8 mouse cellular contexts compared by ENCODE assay signal in the genomic region with DNA sequence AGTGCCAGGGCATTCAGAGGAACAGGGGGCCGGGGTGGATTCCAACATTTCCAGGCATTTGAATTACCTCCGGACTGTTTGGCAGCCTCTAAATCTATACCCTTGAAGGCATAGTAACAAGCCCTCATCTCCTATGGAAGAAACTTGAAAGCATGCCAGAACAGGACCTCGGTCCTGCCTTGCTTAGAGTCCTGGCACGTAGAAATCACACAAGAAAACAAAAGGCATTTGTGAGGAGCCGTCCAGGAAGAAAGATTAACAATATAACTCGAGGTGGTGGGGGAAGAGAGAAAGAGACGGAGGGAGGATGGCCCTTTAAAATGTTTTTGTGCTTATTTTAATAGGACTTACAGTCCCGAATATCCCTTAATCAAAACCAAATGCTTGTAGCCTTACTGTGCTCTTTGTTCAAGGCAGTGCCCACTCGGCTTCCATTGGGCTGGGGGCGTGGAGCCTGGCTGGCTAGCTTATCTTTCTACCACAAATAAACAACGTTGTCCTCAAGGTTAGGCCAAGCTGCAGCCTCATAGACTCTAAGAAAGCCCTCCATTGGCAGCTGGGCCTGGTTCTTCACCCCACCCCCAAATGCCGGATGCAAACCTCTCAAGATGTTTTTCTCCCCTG.
DNase-seq lines count a peak whose midpoint lies in the region; ATAC-seq lines count a peak whose summit lies in the region.

No protein-coding gene starts in this region.

- H3K4me3 ChIP-seq in lung, embryonic 16.5 days (ENCODE audit: low read length), result no peak overlapping the region
- H3K4me3 ChIP-seq in embryonic facial prominence, embryonic 14.5 days (ENCODE audit: low read depth, low read length), result no peak overlapping the region
- no peak overlapping the region for H3K4me3 ChIP-seq in hindbrain, embryonic 16.5 days (ENCODE audit: low read length)
- H3K4me3 ChIP-seq in neural tube, embryonic 15.5 days (replicated peaks), result no peak overlapping the region
- no peak overlapping the region for H3K4me3 ChIP-seq in intestine, embryonic 16.5 days (ENCODE audit: low read length)

- peak overlapping the region; percentile 40; the same call in 1 of the 2 replicates for H3K27ac ChIP-seq in lung, embryonic 16.5 days (ENCODE audit: low read length)
- peak overlapping the region; percentile 77 for H3K27ac ChIP-seq in embryonic facial prominence, embryonic 14.5 days (replicated peaks; ENCODE audit: low read depth, low read length)
- 0 out of 2 replicates have a peak overlapping the region, but pooled peaks have one; percentile 4 for H3K27ac ChIP-seq in hindbrain, embryonic 16.5 days (ENCODE audit: low read depth, low read length)
- peak overlapping the region; percentile 73 for H3K27ac ChIP-seq in neural tube, embryonic 15.5 days (replicated peaks)
- H3K27ac ChIP-seq in intestine, embryonic 16.5 days (ENCODE audit: low read length), result no peak overlapping the region

- WGBS in lung, embryonic 16.5 days, result 16% methylated on average over 12 of the region's 12 CpGs
- 18% methylated on average over 12 of the region's 12 CpGs for WGBS in embryonic facial prominence, embryonic 14.5 days
- WGBS in hindbrain, embryonic 16.5 days, result 25% methylated on average over 12 of the region's 12 CpGs
- 23% methylated on average over 12 of the region's 12 CpGs for WGBS in neural tube, embryonic 15.5 days
- 42% methylated on average over 12 of the region's 12 CpGs for WGBS in intestine, embryonic 16.5 days

- DNase-seq in lung, adult 18-20 months, result no peak
- peak; percentile 85 for DNase-seq in embryonic facial prominence, embryonic 14.5 days (ENCODE audit: low spot score)
- DNase-seq in left cerebral cortex, adult 11 months (ENCODE audit: low spot score), result no peak
- no peak for DNase-seq in B cell, adult 2 months

- H3K36me3 ChIP-seq in lung, embryonic 16.5 days (ENCODE audit: control insufficient read depth, insufficient read depth, low read length), result no peaks in the 10 kb centered on the region
- no peaks in the 10 kb centered on the region for H3K36me3 ChIP-seq in embryonic facial prominence, embryonic 14.5 days (ENCODE audit: control insufficient read depth, insufficient read depth, low read length)
- H3K36me3 ChIP-seq in hindbrain, embryonic 16.5 days (ENCODE audit: control insufficient read depth, insufficient read depth, low read length), result no peaks in the 10 kb centered on the region
- no peaks in the 10 kb centered on the region for H3K36me3 ChIP-seq in neural tube, embryonic 15.5 days
- no peaks in the 10 kb centered on the region for H3K36me3 ChIP-seq in intestine, embryonic 16.5 days (ENCODE audit: control insufficient read depth, insufficient read depth, low read length)

- ATAC-seq in lung, embryonic 16.5 days (ENCODE audit: low read depth), result peak; percentile 79
- peak; percentile 81 for ATAC-seq in embryonic facial prominence, embryonic 14.5 days (ENCODE audit: low read depth)
- ATAC-seq in hindbrain, embryonic 16.5 days, result peak; percentile 78
- peak; percentile 45; the same call in 1 of the 2 replicates for ATAC-seq in neural tube, embryonic 15.5 days (ENCODE audit: low FRiP score)
- ATAC-seq in intestine, embryonic 16.5 days, result no peak

- H3K27me3 ChIP-seq in lung, embryonic 16.5 days (ENCODE audit: control insufficient read depth, insufficient read depth, low read depth, low read length), result no peaks in the 10 kb centered on the region
- H3K27me3 ChIP-seq in embryonic facial prominence, embryonic 14.5 days (replicated peaks; ENCODE audit: control insufficient read depth, insufficient read depth, low read length), result no peaks in the 10 kb centered on the region
- H3K27me3 ChIP-seq in hindbrain, embryonic 16.5 days (replicated peaks; ENCODE audit: control insufficient read depth, insufficient read depth, low read length), result no peaks in the 10 kb centered on the region
- H3K27me3 ChIP-seq in neural tube, embryonic 15.5 days (replicated peaks), result no peaks in the 10 kb centered on the region
- H3K27me3 ChIP-seq in intestine, embryonic 16.5 days (replicated peaks; ENCODE audit: control insufficient read depth, insufficient read depth, low read length), result no peaks in the 10 kb centered on the region

- peaks cover 2% of the 10 kb centered on the region; the same call in 1 of the 2 replicates for H3K4me1 ChIP-seq in lung, embryonic 16.5 days (replicated peaks; ENCODE audit: control insufficient read depth, insufficient read depth, low read length)
- peaks cover 37% of the 10 kb centered on the region for H3K4me1 ChIP-seq in embryonic facial prominence, embryonic 14.5 days (ENCODE audit: control insufficient read depth, insufficient read depth, low read length)
- H3K4me1 ChIP-seq in hindbrain, embryonic 16.5 days (ENCODE audit: control insufficient read depth, insufficient read depth, low read depth, low read length), result peaks cover 8% of the 10 kb centered on the region
- H3K4me1 ChIP-seq in neural tube, embryonic 15.5 days, result peaks cover 24% of the 10 kb centered on the region
- no peaks in the 10 kb centered on the region for H3K4me1 ChIP-seq in intestine, embryonic 16.5 days (ENCODE audit: control insufficient read depth, insufficient read depth, low read length)

- no peaks in the 10 kb centered on the region for H3K9me3 ChIP-seq in lung, embryonic 16.5 days (ENCODE audit: control insufficient read depth, low read length)
- H3K9me3 ChIP-seq in embryonic facial prominence, embryonic 14.5 days (ENCODE audit: control insufficient read depth, low read length), result no peaks in the 10 kb centered on the region
- H3K9me3 ChIP-seq in hindbrain, embryonic 16.5 days (ENCODE audit: control insufficient read depth, low read length), result no peaks in the 10 kb centered on the region
- H3K9me3 ChIP-seq in neural tube, embryonic 15.5 days (replicated peaks), result no peaks in the 10 kb centered on the region
- no peaks in the 10 kb centered on the region for H3K9me3 ChIP-seq in intestine, embryonic 16.5 days (ENCODE audit: control insufficient read depth, low read length)

- peak overlapping the region; percentile 30 for H3K4me2 ChIP-seq in lung, embryonic 16.5 days (ENCODE audit: low read depth, low read length)
- H3K4me2 ChIP-seq in embryonic facial prominence, embryonic 14.5 days (ENCODE audit: low read depth, low read length), result peak overlapping the region; percentile 37
- no peak overlapping the region for H3K4me2 ChIP-seq in hindbrain, embryonic 16.5 days (ENCODE audit: low read length)
- 0 out of 2 replicates have a peak overlapping the region, but pooled peaks have one; percentile 0 for H3K4me2 ChIP-seq in neural tube, embryonic 15.5 days
- no peak overlapping the region for H3K4me2 ChIP-seq in intestine, embryonic 16.5 days (ENCODE audit: low read depth, low read length)

- no peak overlapping the region for H3K9ac ChIP-seq in lung, embryonic 16.5 days (ENCODE audit: low read length)
- H3K9ac ChIP-seq in embryonic facial prominence, embryonic 14.5 days (ENCODE audit: low read depth, low read length), result 0 out of 2 replicates have a peak overlapping the region, but pooled peaks have one; percentile 21
- no peak overlapping the region for H3K9ac ChIP-seq in hindbrain, embryonic 16.5 days (ENCODE audit: low read depth, low read length)
- no peak overlapping the region for H3K9ac ChIP-seq in neural tube, embryonic 15.5 days (replicated peaks)
- H3K9ac ChIP-seq in intestine, embryonic 16.5 days (ENCODE audit: low read depth, low read length), result no peak overlapping the region

Comparison
In these comparisons a context has a peak if more than half of its experiments do, and no peak if none do; other contexts are left out.
1. H3K4me2 ChIP-seq: peak in lung, embryonic 16.5 days (single experiment), embryonic facial prominence, embryonic 14.5 days (single experiment) and neural tube, embryonic 15.5 days (single experiment); none in hindbrain, embryonic 16.5 days (single experiment) and intestine, embryonic 16.5 days (single experiment).